In the genomic region with DNA sequence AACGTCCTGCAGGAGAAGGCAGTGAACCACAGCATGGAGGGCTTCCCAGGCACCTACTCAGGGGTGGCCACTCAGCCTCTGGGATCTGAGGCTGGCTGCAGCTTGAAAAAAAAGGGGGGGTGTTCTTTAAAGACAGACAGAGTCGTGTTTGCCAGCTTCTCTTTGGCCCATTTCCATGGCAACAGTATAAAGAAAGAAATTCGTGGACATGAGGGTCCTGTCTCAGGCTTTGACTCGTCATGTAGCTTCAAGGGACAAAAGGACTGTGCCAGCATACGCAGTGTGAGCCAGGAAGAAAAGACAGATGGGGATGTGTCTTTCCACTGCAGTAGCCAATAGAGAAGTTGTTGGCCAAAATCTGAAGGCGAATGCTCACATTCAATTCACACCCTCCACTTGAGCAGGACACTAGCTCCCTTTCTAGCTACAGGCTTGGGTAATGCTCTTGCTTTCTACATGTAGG, we compare ENCODE assay signal across 8 mouse cellular contexts. TPM values are rescaled to one million over a fixed set of nuclear protein-coding genes. Genes with fewer than 3 reads are reported as not detected.
DNase-seq lines count a peak whose midpoint lies in the region; ATAC-seq and TF ChIP-seq lines count a peak whose summit lies in the region.
"Had no signal": no experiment of that assay in that cellular context is flagged by ENCODE, and none has a peak within 500 bp of the region (broad histone marks: within the 10 kb centered on the region; RNA-seq: fewer than 3 reads in every experiment).

No protein-coding gene starts in this region.

- no peaks in the 10 kb centered on the region for H3K27me3 ChIP-seq in forebrain, postnatal 0 days (ENCODE audit: insufficient read depth, low read length)
- H3K27me3 ChIP-seq in midbrain, embryonic 11.5 days (ENCODE audit: control insufficient read depth, insufficient read depth, low read length) = no peaks in the 10 kb centered on the region

- H3K27ac ChIP-seq in forebrain, postnatal 0 days (ENCODE audit: low read depth, low read length) = peak overlapping the region; percentile 79
- peak overlapping the region; percentile 28; the same call in 1 of the 2 replicates for H3K27ac ChIP-seq in midbrain, embryonic 11.5 days (ENCODE audit: low read depth, low read length)

- 0 out of 2 replicates have a peak overlapping the region, but pooled peaks have one; percentile 5 for H3K4me2 ChIP-seq in forebrain, postnatal 0 days (ENCODE audit: low read depth)
- 0 out of 2 replicates have a peak overlapping the region, but pooled peaks have one; percentile 6 for H3K4me2 ChIP-seq in midbrain, embryonic 11.5 days

- H3K4me3 ChIP-seq in forebrain, postnatal 0 days (ENCODE audit: low read depth, low read length) = no peak overlapping the region
- no peak overlapping the region for H3K4me3 ChIP-seq in midbrain, embryonic 11.5 days (ENCODE audit: low read depth, low read length)

- 4% methylated on average over 6 of the region's 6 CpGs for WGBS in forebrain, postnatal 0 days
- WGBS in midbrain, embryonic 11.5 days = 13% methylated on average over 6 of the region's 6 CpGs

- ATAC-seq in forebrain, postnatal 0 days = peak; percentile 96
- peak; percentile 89 for ATAC-seq in midbrain, embryonic 11.5 days (ENCODE audit: low FRiP score)

- H3K36me3 ChIP-seq in forebrain, postnatal 0 days (ENCODE audit: insufficient read depth) = no peaks in the 10 kb centered on the region
- H3K36me3 ChIP-seq in midbrain, embryonic 11.5 days (ENCODE audit: control insufficient read depth, insufficient read depth, low read length) = no peaks in the 10 kb centered on the region

- H3K4me1 ChIP-seq in forebrain, postnatal 0 days (ENCODE audit: insufficient read depth) = peaks cover 18% of the 10 kb centered on the region
- peaks cover 15% of the 10 kb centered on the region for H3K4me1 ChIP-seq in midbrain, embryonic 11.5 days (ENCODE audit: control insufficient read depth, insufficient read depth, low read length)

- no peaks in the 10 kb centered on the region for H3K9me3 ChIP-seq in forebrain, postnatal 0 days (ENCODE audit: low read length)
- H3K9me3 ChIP-seq in midbrain, embryonic 11.5 days (ENCODE audit: control insufficient read depth, low read length) = no peaks in the 10 kb centered on the region

- DNase-seq in brain, adult 2 months (ENCODE audit: low read depth, low spot score) = peak; percentile 95
- peak; percentile 77 for DNase-seq in cerebellum, adult 11-12 months
- DNase-seq in forebrain, postnatal 0 days = peak; percentile 89
- peak; percentile 89 for DNase-seq in midbrain, embryonic 11.5 days (ENCODE audit: low spot score, missing footprints)
- no peak for DNase-seq in urinary bladder, postnatal 14 days (ENCODE audit: low spot score)
- DNase-seq in thymus, adult 18-20 months = no peak
- no peak for DNase-seq in adrenal gland, postnatal 36 days

- H3K9ac ChIP-seq in forebrain, postnatal 0 days = no peak overlapping the region
- H3K9ac ChIP-seq in midbrain, embryonic 11.5 days (ENCODE audit: low read length) = no peak overlapping the region

- peak; percentile 16 for TF ChIP-seq CTCF in forebrain, postnatal 0 days (IDR thresholded peaks at IDR 0.05; ENCODE audit: low read depth)

RNA-seq across cellular contexts. Expression of gene D430041D05Rik, which starts 42.9 kb away (rescaled TPM):
- 51.2 and 58.9 TPM in 2 replicates for total RNA-seq in forebrain, postnatal 0 days (2014; rRNA removed)
- 8.2 and 11.1 TPM in 2 replicates for polyA plus RNA-seq in forebrain, postnatal 0 days (2015; fragmentation: Nextera tagmentation; extraction: Ambion mirVana)
- 2.4 TPM in 2 replicates for polyA plus RNA-seq in midbrain, embryonic 11.5 days (2014; fragmentation: Nextera tagmentation; extraction: Ambion mirVana)
- total RNA-seq in adrenal gland, postnatal 36 days (2021) = 10 to 100 TPM; 30.1 to 32.8 TPM
- polyA plus RNA-seq: small intestine, adult 2 months had no signal

Comparison
In these comparisons a context has a peak if more than half of its experiments do, and no peak if none do; other contexts are left out.
1. DNase-seq: peak in brain, adult 2 months (single experiment), cerebellum, adult 11-12 months (single experiment), forebrain, postnatal 0 days (single experiment) and midbrain, embryonic 11.5 days (single experiment); none in urinary bladder, postnatal 14 days (single experiment), thymus, adult 18-20 months (0 of 2) and adrenal gland, postnatal 36 days (0 of 2).